Mouse (Mus musculus) midbrain, postnatal 0 days (tissue): ENCODE data around the gene Eif4b. TPM values are rescaled to one million over a fixed set of nuclear protein-coding genes. Genes with fewer than 3 reads are reported as not detected.

ENCODE experiments used
- ATAC-seq: fragments of 200-750 bp; cut with Nextera tagmentation; 2 replicates; pipeline ENCODE4 v1.8.0; 2017; ENCODE audit warnings: moderate number of reproducible peaks, mild to moderate bottlenecking, moderate TSS enrichment, moderate library complexity; ENCODE audit not compliant: low FRiP score
- DNase-seq: peaks from one replicate; pipeline ENCODE4 v3.0.0-alpha.2; 2015; ENCODE audit warnings: low spot score
- H3K27ac ChIP-seq: fragments of 300-500 bp; sonication (generic); 2 replicates; pipeline ENCODE4 v1.5.1; 2014; ENCODE audit warnings: low read depth, mild to moderate bottlenecking, low read length, mixed read lengths
- H3K27me3 ChIP-seq: fragments of 300-500 bp; sonication (generic); 2 replicates; pipeline ENCODE4 v1.6.1; 2014; ENCODE audit warnings: low read length, control low read depth, mixed read lengths; ENCODE audit not compliant: insufficient read depth
- H3K36me3 ChIP-seq: fragments of 300-500 bp; sonication (generic); 2 replicates; pipeline ENCODE4 v1.6.1; 2014; ENCODE audit warnings: low read length, control low read depth, mixed read lengths; ENCODE audit not compliant: insufficient read depth
- H3K4me1 ChIP-seq: fragments of 300-500 bp; sonication (generic); 2 replicates; pipeline ENCODE4 v1.6.1; 2014; ENCODE audit warnings: mild to moderate bottlenecking, control low read depth, antibody characterized with exemption, low read length, mixed read lengths; ENCODE audit not compliant: insufficient read depth
- H3K4me2 ChIP-seq: fragments of 300-500 bp; sonication (generic); 2 replicates; pipeline ENCODE4 v1.6.1; 2014; ENCODE audit warnings: low read depth, mild to moderate bottlenecking, low read length, mixed read lengths; ENCODE audit not compliant: poor library complexity, severe bottlenecking
- H3K4me3 ChIP-seq: fragments of 300-500 bp; sonication (generic); 2 replicates; pipeline ENCODE4 v1.5.1; 2014; ENCODE audit warnings: low read depth, mild to moderate bottlenecking, low read length, moderate library complexity
- H3K9ac ChIP-seq: fragments of 300-500 bp; sonication (generic); replicated peaks from 2 replicates; pipeline ENCODE4 v1.6.1; 2014; ENCODE audit warnings: mild to moderate bottlenecking, low read length, moderate library complexity, mixed read lengths; ENCODE audit not compliant: poor library complexity, severe bottlenecking
- H3K9me3 ChIP-seq: fragments of 300-500 bp; sonication (generic); 2 replicates; pipeline ENCODE4 v1.6.1; 2016; ENCODE audit warnings: low read length, control low read depth
- CTCF ChIP-seq: IDR thresholded peaks from 2 replicates; pipeline ENCODE4 v1.5.1; 2016; ENCODE audit warnings: antibody characterized with exemption, mild to moderate bottlenecking
- WGBS: fragments of 180-500 bp; shearing (Covaris S2); extraction: QIAGEN DNeasy Blood & Tissue Kit; methylation state at CpG from one replicate; pipeline ENCODE4 v1.1.7; 2014; 5-methylcytosine and 5-hydroxymethylcytosine counted together
- polyA plus RNA-seq: library from polyadenylated mRNA; unstranded; fragments of >200 nt; fragmentation: Nextera tagmentation; extraction: Ambion mirVana; gene quantifications from 2 replicates; pipeline ENCODE4 v1.2.1, GENCODE M21; 2015
- total RNA-seq: library from RNA; depleted of rRNA; stranded (reverse); fragments of >200 nt; gene quantifications from 2 replicates; pipeline ENCODE4 v1.2.3, GENCODE M21; 2014

The Eif4b gene
- total and polyA plus RNA-seq, 2 experiments from 2014 or later, result 68.2 to 161 TPM

DNA sequence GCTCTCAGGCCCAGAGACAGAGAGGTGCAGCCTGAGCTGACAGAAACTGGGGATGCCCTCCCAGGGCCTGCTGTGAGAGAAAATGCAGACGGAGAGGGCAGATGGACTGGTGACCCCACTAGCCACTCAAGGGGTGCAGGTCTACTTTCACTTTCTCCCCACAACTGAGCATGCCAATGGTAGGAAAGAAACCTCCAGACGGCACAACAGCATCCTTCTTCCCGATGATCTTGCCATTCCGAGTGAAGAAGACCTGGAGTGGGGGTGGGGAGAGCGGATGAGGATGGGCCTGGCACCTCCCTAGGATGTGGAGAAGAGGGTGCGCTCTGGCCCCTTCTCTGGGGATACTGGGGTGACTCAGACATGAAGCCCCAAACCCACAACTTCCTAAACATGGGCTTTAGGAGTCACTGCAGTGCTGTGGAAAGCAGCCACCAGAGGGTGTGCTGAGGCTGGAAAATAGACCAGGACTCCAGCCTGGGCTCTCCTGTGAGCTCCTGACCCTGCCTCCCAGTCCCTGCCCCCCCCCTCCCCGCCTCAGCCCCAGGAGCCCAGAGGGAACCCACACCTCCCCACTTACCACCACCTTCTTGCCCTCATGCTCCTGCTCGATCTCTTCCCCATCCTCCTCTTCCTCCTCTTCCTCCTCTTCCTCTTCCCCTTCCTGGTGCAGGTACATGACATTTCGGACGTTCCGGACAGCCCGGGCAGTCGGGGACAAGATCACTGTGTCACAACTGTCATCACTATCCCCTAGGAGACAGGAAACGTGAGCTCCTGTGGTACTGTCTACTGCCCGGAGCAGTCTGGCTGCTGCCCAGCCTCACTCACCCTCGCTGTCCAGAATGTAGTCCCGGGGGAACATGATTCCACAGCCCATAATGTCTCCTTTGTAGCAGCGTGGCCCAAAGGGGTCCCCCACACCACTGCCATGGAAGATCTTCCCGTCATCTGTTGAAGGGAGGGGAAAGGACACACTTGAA is 44.2 kb downstream of the Eif4b start:
- no peak for DNase-seq
- 0 out of 2 replicates have a peak overlapping the region, but pooled peaks have one; percentile 38 for H3K27ac ChIP-seq
- WGBS, result 75% methylated on average over 18 of the region's 19 CpGs
- no peak overlapping the region for H3K4me2 ChIP-seq
- H3K27me3 ChIP-seq, result no peaks in the 10 kb centered on the region
- H3K9ac ChIP-seq, result 0 out of 2 replicates have a peak overlapping the region, but pooled peaks have one; percentile 33
- H3K4me3 ChIP-seq, result no peak overlapping the region
- no peaks in the 10 kb centered on the region for H3K4me1 ChIP-seq
- 0 out of 2 replicates have a peak, but pooled peaks have one; percentile 31 for ATAC-seq
- H3K9me3 ChIP-seq, result no peaks in the 10 kb centered on the region
- H3K36me3 ChIP-seq, result peaks cover 47% of the 10 kb centered on the region
- peak; percentile 62 for TF ChIP-seq CTCF

DNA sequence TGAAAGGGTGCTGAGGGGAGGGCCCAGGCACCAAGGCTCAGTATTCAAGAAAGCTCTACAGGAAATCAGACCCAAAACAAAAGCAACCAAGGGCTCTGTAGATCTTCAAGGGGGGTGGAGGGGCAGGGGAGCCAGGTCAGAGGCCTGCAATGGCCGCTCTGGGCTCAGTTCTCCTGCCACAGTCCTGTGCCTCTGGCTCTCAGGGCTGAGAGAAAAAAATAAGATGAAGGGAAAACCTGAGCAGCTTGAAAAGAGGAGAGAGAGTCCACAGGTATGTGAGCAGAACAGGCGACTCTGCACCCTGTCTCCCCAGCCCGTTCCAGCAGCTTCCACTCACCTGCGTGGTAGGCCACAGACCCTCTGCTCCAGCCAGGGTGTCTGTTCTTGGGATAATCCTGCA is 45.0 kb downstream of the Eif4b start:
- Histone ChIP-seq H3K4me3 (no peak overlapping the region), H3K9ac (0 out of 2 replicates have a peak overlapping the region, but pooled peaks have one; percentile 33), H3K9me3 (no peaks in the 10 kb centered on the region), H3K4me2 (no peak overlapping the region), H3K27me3 (no peaks in the 10 kb centered on the region), H3K4me1 (no peaks in the 10 kb centered on the region), H3K27ac (no peak overlapping the region), H3K36me3 (peaks cover 47% of the 10 kb centered on the region)
- no peak for DNase-seq
- TF ChIP-seq CTCF, result no peak
- no peak for ATAC-seq
- WGBS, result 77% methylated on average over 4 of the region's 4 CpGs

DNA sequence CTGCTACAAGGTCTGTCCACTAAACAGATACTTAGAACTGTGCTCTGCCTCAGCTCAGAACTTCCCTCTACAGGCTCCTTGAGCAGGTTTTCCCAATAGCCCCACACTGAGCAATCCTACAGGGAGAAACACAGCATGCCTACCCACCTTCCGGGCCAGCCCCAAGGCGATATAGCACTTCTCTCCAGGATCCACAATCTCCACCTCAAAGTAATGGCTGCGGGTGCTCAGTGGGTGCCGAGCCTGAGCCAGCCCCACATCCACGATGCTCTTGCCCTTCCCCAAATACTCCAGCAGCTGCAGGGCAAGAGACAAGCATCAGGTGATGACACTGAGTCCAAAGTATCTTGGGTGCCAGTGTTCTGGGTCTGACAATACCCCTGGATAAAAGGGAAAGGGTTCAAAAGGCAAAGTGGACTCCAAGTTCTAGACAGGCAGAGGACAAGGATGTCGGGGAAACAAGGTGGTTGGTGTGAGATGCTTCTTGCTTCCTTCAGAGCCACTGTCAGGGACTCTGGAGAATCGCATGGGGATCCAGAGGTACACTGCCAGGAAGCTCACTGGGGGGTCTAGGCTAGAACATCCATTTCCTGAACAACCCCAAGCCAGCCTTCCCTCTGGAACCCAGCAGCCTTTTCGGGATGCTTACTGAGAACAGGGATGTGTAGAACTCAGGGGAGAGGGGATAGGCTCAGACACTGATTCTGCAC is 45.7 kb downstream of the Eif4b start:
- WGBS, result 78% methylated on average over 8 of the region's 8 CpGs
- ATAC-seq, result no peak
- H3K36me3 ChIP-seq, result peaks cover 48% of the 10 kb centered on the region

DNA sequence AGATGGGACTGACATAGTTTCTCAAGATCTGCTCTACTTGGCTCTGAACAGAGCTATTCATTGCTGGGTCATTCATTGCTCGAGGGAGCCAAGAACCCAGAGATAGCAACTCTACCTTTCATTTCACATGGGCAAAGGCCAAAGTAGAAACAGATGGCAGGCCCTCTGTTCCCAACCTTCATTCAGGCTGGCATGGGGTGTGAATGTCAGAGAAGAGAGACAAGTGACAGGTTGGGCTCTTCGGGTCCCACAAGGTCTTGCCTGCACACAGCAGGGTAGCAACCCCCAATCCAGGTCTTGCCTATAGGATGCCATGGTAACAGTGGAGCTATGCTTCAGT is 46.2 kb downstream of the Eif4b start:
- no peak for DNase-seq
- WGBS, result 61% methylated on average over 2 of the region's 2 CpGs
- no peak for TF ChIP-seq CTCF
- no peak overlapping the region for H3K4me3 ChIP-seq
- H3K4me1 ChIP-seq, result no peaks in the 10 kb centered on the region
- no peaks in the 10 kb centered on the region for H3K27me3 ChIP-seq
- no peak overlapping the region for H3K4me2 ChIP-seq
- H3K9ac ChIP-seq, result no peak overlapping the region
- H3K9me3 ChIP-seq, result no peaks in the 10 kb centered on the region
- peaks cover 51% of the 10 kb centered on the region for H3K36me3 ChIP-seq
- H3K27ac ChIP-seq, result no peak overlapping the region
- no peak for ATAC-seq

More for the DNA sequence above, 45.7 kb downstream of the Eif4b start:
- H3K4me3 ChIP-seq, result no peak overlapping the region
- H3K27ac ChIP-seq, result no peak overlapping the region
- no peaks in the 10 kb centered on the region for H3K27me3 ChIP-seq
- H3K9ac ChIP-seq, result no peak overlapping the region
- H3K4me1 ChIP-seq, result no peaks in the 10 kb centered on the region
- H3K4me2 ChIP-seq, result no peak overlapping the region
- no peak for TF ChIP-seq CTCF
- no peaks in the 10 kb centered on the region for H3K9me3 ChIP-seq
- no peak for DNase-seq

DNA sequence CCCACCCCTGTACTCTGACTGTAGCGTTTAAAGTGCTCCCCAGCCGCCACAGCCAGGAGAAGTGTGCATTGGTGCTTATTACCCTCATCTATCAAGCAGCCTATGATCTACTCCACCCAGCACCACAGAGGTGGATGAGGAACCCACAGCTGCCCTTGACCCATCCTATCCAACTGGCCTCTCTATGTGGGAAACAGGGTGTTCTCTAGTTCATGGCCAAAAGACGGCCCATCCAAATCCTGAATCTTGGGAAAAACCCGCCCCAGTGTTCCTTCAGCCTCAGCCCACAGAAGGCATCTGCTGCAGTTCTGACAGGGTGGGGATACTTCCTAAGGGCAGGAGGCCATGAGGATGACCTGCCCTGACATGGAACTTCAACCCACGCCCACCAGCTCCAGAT is 47.0 kb downstream of the Eif4b start:
- H3K4me1 ChIP-seq, result no peaks in the 10 kb centered on the region
- TF ChIP-seq CTCF, result no peak
- H3K9me3 ChIP-seq, result no peaks in the 10 kb centered on the region
- no peak overlapping the region for H3K27ac ChIP-seq
- no peak overlapping the region for H3K4me2 ChIP-seq
- no peak overlapping the region for H3K9ac ChIP-seq
- no peak overlapping the region for H3K4me3 ChIP-seq
- H3K36me3 ChIP-seq, result peaks cover 57% of the 10 kb centered on the region
- ATAC-seq (no peak), DNase-seq (no peak)
- 93% methylated on average over 5 of the region's 5 CpGs for WGBS
- no peaks in the 10 kb centered on the region for H3K27me3 ChIP-seq

DNA sequence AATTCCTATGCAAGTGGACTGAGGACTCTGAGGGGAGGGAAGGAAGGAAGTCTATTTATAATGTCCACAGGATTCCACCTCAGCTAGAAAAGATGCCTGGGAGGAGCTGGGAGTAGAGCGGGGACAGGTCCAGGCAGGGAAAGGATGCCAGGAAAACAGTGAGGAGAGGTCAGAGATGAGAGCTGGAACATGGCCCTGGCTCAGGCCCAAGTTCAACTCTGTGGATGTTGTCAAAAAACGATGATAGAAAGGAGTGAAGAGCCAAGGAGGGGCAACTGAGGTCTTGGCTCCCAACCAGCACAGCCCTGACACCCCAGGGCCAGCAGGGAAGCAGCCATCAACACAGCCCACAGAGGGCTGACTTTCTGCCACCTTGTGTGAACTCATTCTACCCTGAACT is 52.7 kb downstream of the Eif4b start:
- TF ChIP-seq CTCF, result no peak
- Histone ChIP-seq H3K4me1 (no peaks in the 10 kb centered on the region), H3K4me3 (no peak overlapping the region), H3K27me3 (no peaks in the 10 kb centered on the region), H3K36me3 (peaks cover 56% of the 10 kb centered on the region), H3K4me2 (no peak overlapping the region), H3K9ac (no peak overlapping the region), H3K27ac (no peak overlapping the region), H3K9me3 (no peaks in the 10 kb centered on the region)
- WGBS, result 81% methylated on average over 2 of the region's 2 CpGs
- DNase-seq (no peak), ATAC-seq (no peak)
